Mouse (Mus musculus): ENCODE results near the gene Map6.

DNA sequence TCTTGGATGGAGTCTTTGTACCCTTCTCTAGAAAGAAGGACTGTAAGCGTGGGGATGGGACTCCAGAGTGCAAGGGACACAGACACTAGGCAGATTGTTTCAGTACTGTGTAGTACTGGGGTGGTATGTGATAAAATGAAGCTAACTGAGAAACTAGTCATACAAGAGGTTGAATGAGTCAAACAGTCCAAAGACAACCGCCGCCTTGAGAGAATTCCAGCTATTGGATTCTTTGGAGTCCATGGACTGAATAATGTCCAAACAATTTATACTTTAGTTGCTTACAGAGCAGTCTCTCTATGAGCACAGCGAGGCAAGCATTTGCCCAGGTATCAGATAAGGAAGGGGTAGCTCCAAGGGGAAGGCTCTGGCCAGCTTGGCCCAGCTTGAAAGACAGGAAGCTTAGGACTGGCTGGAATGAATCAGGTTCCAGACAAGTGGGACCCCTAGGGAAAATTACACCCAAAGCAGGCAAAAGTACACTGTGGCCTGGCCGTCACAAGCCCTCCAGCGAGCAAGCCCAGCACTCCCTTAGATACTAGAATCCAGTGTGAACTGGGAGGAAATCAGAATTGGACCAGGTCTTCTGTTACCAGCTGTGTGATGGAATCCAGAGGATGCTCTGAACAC lies 55.6 kb downstream of the Map6 start:
- TF ChIP-seq CTCF (IDR thresholded peaks at IDR 0.05; ENCODE audit: extremely low read depth, insufficient read depth, low read length) (no peak), POLR2A (IDR thresholded peaks at IDR 0.05; ENCODE audit: extremely low read depth, insufficient read depth, low read length) (no peak)
